Mouse (Mus musculus): ENCODE data around the gene Fkbpl.

Fkbpl gene

DNA sequence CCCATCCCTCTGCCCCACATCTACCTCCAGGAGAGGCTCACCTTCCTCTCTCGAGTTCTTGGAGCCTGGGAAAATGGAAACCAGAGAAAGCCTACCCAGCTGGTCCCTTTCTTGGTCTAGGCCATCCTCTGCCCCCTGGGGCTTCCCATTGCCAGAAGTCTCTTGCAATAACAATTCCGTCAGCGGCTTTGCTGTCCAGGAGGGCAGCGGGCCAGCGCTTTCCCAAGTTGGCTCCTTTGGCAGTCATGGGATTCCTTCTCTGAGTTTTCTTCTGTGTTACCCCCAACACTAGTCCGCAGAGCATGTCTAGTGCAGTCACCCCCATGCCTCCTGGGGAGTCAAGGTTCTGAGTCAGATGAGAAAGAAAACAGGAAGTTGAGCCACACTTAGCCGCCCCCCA is 48.3 kb downstream of the Fkbpl start:
- DNase-seq (ENCODE audit: low read depth), result no peak

All from 416B (cell line).